Mouse (Mus musculus) limb, embryonic 15.5 days (tissue): ENCODE measurements around the gene Car10. TPM values are rescaled to one million over a fixed set of nuclear protein-coding genes. Genes with fewer than 3 reads are reported as not detected.

Source experiments
- ATAC-seq: fragments of 200-750 bp; cut with Nextera tagmentation; 2 replicates; pipeline ENCODE4 v1.8.0; 2017; ENCODE audit warnings: low read depth, moderate TSS enrichment; ENCODE audit not compliant: insufficient number of reproducible peaks, low FRiP score, low TSS enrichment
- H3K27ac ChIP-seq: fragments of 300-500 bp; sonication (generic); 2 replicates; pipeline ENCODE4 v1.5.1; 2015; ENCODE audit warnings: moderate library complexity, mild to moderate bottlenecking, inconsistent platforms
- H3K27me3 ChIP-seq: fragments of 300-500 bp; sonication (generic); 2 replicates; pipeline ENCODE4 v1.6.1; 2015; ENCODE audit warnings: inconsistent platforms
- H3K36me3 ChIP-seq: fragments of 300-500 bp; sonication (generic); 2 replicates; pipeline ENCODE4 v1.6.1; 2015; ENCODE audit warnings: inconsistent platforms
- H3K4me1 ChIP-seq: fragments of 300-500 bp; sonication (generic); 2 replicates; pipeline ENCODE4 v1.6.1; 2015; ENCODE audit warnings: inconsistent platforms
- H3K4me2 ChIP-seq: fragments of 300-500 bp; sonication (generic); 2 replicates; pipeline ENCODE4 v1.6.1; 2015; ENCODE audit warnings: mild to moderate bottlenecking, inconsistent platforms
- H3K4me3 ChIP-seq: fragments of 300-500 bp; sonication (generic); 2 replicates; pipeline ENCODE4 v1.5.1; 2015; ENCODE audit warnings: mild to moderate bottlenecking, inconsistent platforms
- H3K9ac ChIP-seq: fragments of 300-500 bp; sonication (generic); 2 replicates; pipeline ENCODE4 v1.6.1; 2015; ENCODE audit warnings: inconsistent platforms
- H3K9me3 ChIP-seq: fragments of 300-500 bp; sonication (generic); 2 replicates; pipeline ENCODE4 v1.6.1; 2016; ENCODE audit warnings: inconsistent platforms
- WGBS: fragments of 180-500 bp; shearing (Covaris S2); methylation state at CpG from one replicate; pipeline ENCODE4 v1.1.7; 2015; 5-methylcytosine and 5-hydroxymethylcytosine counted together
- polyA plus RNA-seq: library from polyadenylated mRNA; unstranded; fragments of >200 nt; fragmentation: Nextera tagmentation; extraction: Ambion mirVana; gene quantifications from 2 replicates; pipeline ENCODE4 v1.2.1, GENCODE M21; 2015

Car10 gene
- 0.84 and 1.2 TPM in 2 replicates for polyA plus RNA-seq

DNA sequence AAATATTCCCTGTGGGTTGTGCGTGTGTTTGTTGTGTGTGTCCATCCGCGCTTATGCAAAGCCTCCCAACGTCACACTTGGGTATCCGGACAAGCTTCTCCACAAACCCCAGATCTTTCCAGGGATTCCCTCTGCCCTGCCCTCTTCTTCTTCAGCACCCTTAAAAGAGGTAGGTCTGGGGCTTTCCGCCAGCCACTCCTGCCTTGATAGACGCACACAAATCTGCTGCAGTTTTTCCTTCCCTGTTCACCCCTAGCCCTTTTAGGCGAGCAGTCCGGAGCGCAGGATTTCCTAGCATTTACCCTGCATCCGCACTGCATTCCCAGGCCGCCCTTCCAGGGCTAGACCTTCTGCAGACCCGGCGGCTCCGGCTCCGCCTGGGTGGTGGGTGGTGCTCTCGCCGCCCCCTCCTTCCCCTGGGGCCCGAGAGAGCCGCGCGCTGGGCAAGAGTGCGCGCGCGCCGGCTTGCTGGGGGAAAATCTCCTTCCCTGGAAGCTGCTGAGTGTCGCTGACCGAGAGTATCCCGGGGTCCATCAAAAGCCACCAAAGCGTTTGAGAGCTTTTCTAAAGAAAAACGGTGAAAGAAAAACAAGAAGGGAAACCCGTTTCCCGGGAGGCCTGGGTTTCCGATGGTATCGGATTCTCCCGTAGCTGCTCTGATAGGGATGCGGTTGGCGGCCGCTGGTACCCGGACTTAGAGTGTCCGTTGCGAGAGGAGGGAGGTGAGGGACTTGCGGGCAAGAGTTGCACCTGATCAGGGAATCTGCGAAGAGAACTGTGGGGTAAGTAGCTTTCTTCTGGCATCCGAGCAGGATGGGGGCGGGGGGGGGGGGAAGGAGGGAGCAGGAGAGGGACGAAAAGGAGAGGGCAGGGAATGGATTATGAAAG is at the start of gene Car10:
TSS of gene Car10 (plus strand) at position 88 of the 888 bp plus-strand sequence.
- Histone ChIP-seq H3K36me3 (no peaks in the 10 kb centered on the region), H3K4me3 (peak within 1 kb of the TSS; percentile 38), H3K27ac (no peak within 1 kb of the TSS), H3K9me3 (no peaks in the 10 kb centered on the region), H3K27me3 (peaks cover 61% of the 10 kb centered on the region), H3K9ac (no peak within 1 kb of the TSS), H3K4me2 (peak within 1 kb of the TSS; percentile 71), H3K4me1 (peaks cover 20% of the 10 kb centered on the region)
- under 1% methylated on average over 45 of the region's 48 CpGs for WGBS
- no peak for ATAC-seq

DNA sequence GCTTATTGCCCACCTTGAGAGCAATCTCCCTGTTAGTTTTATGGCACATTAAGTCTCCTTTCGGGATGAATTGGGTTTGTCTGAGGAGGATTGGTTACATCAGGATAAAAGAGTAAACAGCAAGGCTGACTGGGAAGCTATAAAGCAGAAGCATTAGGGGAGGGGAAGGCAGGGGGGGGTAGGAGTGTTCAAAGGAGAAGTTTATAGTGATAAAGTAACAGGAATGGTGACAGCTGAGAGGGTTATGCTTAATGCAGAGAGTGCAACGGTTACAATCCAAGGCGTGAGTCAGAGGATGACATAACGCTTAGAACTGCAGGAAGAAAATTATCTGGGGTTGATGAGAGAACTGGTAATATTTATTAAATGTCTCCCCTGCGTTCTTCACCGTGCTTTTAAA is 32.8 kb upstream of the Car10 start:
- H3K9me3 ChIP-seq: no peaks in the 10 kb centered on the region
- WGBS: 37% methylated on average over 6 of the region's 6 CpGs
- no peak overlapping the region for H3K9ac ChIP-seq
- H3K27me3 ChIP-seq: no peaks in the 10 kb centered on the region
- no peak overlapping the region for H3K4me3 ChIP-seq
- H3K27ac ChIP-seq: no peak overlapping the region
- no peak for ATAC-seq
- H3K4me2 ChIP-seq: no peak overlapping the region
- no peaks in the 10 kb centered on the region for H3K36me3 ChIP-seq
- H3K4me1 ChIP-seq: no peaks in the 10 kb centered on the region

DNA sequence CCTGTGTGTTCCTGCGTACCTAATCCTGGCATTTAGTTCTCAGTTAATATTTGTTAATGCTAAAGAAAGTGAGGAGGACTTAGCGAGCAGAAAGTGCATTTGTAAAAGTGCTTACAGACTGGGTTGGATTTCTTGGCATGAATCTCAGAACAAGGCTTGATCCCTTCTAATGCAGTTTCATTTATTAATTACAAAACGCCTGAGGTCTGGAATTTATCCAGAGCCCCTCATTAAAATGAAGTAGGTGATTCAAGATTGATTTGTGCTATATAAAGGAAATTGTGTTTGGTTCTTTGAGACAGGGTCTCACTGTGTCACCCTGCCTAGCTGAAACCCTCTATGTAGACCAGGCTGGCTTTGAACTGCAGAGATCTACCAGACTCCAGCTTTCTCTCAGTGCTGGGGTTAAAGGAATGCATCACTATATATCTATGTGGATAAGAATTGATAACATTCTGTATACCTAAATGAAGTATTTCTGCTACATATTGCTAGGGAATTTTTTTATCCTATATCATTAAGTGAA is 32.1 kb upstream of the Car10 start:
- Histone ChIP-seq H3K9ac (no peak overlapping the region), H3K9me3 (no peaks in the 10 kb centered on the region), H3K4me1 (no peaks in the 10 kb centered on the region), H3K27me3 (no peaks in the 10 kb centered on the region), H3K4me3 (no peak overlapping the region), H3K27ac (no peak overlapping the region), H3K4me2 (no peak overlapping the region), H3K36me3 (no peaks in the 10 kb centered on the region)
- 58% methylated on average over 3 of the region's 3 CpGs for WGBS
- ATAC-seq: no peak

DNA sequence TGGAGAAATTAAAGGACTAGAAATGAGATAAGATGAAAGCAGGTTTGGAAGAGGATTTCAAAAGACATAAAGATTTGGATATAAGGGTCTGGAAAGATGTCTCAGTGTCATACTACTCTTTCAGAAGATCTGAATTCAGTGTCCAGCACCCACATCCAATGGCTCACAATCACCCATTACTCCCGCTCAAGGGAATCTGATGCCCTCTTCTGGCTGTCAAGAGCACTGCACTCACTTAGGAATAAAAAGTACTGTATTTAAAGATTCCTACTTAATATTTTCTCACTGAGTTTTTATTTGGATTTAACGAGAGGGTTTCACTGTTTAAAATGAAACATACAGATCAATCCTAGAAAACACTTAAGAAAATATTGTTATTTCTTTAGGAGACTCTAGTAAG is 2.2 kb upstream of the Car10 start:
- Histone ChIP-seq H3K9ac (no peak overlapping the region), H3K27ac (no peak overlapping the region), H3K9me3 (no peaks in the 10 kb centered on the region), H3K4me2 (no peak overlapping the region), H3K36me3 (no peaks in the 10 kb centered on the region), H3K27me3 (peaks cover 36% of the 10 kb centered on the region), H3K4me3 (no peak overlapping the region), H3K4me1 (peaks cover 20% of the 10 kb centered on the region)
- ATAC-seq: no peak
- 21% methylated on average over 2 of the region's 2 CpGs for WGBS

DNA sequence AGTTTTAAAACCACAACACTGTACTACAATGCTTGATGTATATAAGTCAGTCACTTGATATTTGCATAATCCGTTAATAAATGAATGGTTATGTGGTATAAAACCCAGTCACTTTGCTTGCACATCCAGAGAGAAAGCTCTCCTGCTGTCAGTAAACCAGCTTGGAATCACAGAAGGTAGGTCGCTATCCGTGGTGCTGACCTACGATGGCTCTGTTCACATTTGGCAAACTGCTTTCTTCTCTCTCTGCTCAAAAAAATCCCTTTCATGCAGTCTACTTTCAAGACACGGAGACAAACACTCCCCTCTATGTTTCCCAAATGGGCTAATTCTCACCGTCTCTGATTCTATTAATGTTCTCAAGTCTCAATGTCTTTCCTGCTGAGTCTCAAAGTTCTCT is 827 bp upstream of the Car10 start:
- H3K27ac ChIP-seq: no peak overlapping the region
- H3K27me3 ChIP-seq: peaks cover 50% of the 10 kb centered on the region
- WGBS: 2% methylated on average over 6 of the region's 6 CpGs
- H3K9me3 ChIP-seq: no peaks in the 10 kb centered on the region
- peaks cover 20% of the 10 kb centered on the region for H3K4me1 ChIP-seq
- H3K4me2 ChIP-seq: no peak overlapping the region
- no peaks in the 10 kb centered on the region for H3K36me3 ChIP-seq
- no peak for ATAC-seq
- no peak overlapping the region for H3K9ac ChIP-seq
- no peak overlapping the region for H3K4me3 ChIP-seq

DNA sequence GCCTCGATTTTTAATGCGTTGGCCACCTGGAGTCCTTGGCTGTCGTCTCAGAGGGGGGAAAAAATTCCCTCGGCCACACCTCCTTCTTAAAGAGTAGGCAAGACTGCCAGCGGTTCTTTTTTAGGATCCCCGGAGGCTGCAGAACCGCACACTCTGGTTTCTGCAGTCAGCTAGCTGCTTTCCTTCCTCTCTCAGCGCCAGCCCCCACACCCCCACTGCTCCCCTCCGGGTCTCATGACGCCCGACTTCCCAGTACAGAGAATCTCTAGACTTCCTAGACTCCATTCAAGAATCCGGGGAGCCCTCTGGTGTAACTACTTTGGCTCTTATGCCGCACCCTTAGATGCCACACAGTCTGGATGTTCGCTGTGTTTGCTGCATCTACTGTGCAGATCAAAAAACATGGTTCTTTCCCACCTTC is 387 bp upstream of the Car10 start:
- ATAC-seq: no peak
- Histone ChIP-seq H3K4me2 (no peak overlapping the region), H3K27me3 (peaks cover 54% of the 10 kb centered on the region), H3K36me3 (no peaks in the 10 kb centered on the region), H3K4me3 (no peak overlapping the region), H3K4me1 (peaks cover 20% of the 10 kb centered on the region), H3K9me3 (no peaks in the 10 kb centered on the region), H3K27ac (no peak overlapping the region), H3K9ac (no peak overlapping the region)
- WGBS: 3% methylated on average over 14 of the region's 14 CpGs

DNA sequence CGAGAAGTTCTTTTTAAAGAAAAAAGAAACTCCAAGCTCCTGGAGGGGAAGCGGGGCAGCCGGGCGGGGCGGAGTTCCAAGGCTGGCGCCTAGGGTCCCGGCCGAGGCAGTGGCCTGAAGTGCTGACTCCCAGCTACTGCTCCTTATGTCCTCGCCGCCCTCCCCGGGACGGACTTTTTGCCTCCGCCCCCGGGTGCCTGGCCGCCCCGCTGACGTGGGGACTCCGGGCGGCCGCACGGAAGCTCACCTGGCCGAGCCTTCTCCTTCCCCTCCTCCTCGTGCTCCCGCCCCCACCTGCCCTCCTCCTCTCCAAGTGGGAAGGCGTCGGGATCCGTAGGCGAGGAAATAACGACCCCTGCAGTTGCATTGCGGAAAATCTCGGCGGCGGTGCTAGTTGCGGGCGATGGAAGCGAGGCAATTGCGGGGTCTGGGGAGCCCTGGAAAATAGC is 1.1 kb downstream of the Car10 start:
- H3K36me3 ChIP-seq: no peaks in the 10 kb centered on the region
- peak overlapping the region; percentile 71 for H3K4me2 ChIP-seq
- no peak overlapping the region for H3K9ac ChIP-seq
- peak overlapping the region; percentile 38 for H3K4me3 ChIP-seq
- H3K27me3 ChIP-seq: peaks cover 64% of the 10 kb centered on the region
- under 1% methylated on average over 37 of the region's 37 CpGs for WGBS
- H3K27ac ChIP-seq: no peak overlapping the region
- no peak for ATAC-seq
- no peaks in the 10 kb centered on the region for H3K9me3 ChIP-seq
- peaks cover 20% of the 10 kb centered on the region for H3K4me1 ChIP-seq

DNA sequence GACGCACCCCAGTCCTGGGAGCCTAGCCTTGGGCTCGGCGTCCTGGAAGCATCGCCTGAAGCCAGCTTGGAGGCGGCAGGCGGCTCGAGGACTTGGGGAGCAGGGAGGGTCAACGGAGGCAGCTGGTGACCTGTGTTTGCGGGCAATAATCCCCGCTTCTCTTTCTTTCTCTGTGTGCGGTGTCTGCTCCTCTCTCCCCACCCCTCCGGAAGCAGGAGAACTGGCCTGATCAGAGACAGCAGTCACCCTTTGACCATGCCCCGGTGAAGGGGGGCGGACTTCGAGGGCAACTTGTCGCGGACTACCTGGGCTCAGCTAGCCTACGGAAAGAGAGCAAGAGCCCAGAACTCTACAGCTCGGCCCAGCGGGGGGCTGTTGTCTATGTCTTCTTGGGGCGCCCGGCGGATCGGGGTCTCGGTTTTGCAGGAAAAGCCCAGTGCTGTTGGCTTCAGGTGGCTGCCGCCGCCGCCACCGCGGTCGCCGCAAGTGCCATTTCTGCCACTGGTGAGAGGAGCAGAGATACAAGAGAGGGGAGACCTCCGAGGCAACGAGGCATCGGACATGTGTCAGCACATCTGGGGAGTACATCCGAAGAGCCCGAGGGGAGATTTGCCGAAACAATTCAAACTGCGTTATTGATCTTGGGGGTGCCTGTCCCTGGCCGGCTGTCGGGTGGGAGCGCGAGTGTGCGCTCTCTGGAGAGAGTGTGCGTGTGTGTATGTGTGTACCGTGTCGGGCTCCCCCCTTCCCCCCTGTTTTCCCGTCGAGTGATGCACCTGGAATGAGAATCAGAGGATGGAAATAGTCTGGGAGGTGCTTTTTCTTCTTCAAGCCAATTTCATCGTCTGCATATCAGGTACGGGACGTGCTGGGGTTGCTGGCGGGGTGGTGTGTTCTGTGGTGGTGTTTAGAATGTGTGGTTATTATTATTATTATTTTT is 1.9 kb downstream of the Car10 start:
- Histone ChIP-seq H3K9ac (no peak overlapping the region), H3K27me3 (peaks cover 64% of the 10 kb centered on the region), H3K4me1 (peaks cover 20% of the 10 kb centered on the region), H3K9me3 (no peaks in the 10 kb centered on the region), H3K27ac (no peak overlapping the region), H3K36me3 (no peaks in the 10 kb centered on the region), H3K4me3 (peak overlapping the region; percentile 38), H3K4me2 (peak overlapping the region; percentile 71)
- ATAC-seq: no peak
- 2% methylated on average over 53 of the region's 53 CpGs for WGBS

DNA sequence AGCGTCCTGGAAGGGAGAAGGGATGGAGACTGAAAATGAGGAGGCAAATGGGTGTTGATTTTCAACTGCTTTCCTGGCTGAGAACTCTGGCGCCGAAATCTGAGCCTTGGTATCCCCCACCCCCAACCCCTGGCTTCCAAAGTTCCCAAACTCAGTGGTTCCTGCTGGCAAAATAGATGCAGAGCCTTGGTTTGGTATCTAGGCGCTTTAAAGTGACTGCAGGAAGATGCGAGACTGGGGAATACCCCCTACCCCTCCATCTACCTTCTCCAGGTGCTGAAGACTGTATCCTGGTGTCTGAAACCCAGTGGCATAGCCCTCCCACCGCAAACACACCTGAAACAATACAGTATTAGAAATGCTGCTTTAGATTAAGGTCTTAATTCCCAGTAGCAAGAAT is 2.8 kb downstream of the Car10 start:
- 1% methylated on average over 6 of the region's 6 CpGs for WGBS
- peaks cover 20% of the 10 kb centered on the region for H3K4me1 ChIP-seq
- peaks cover 64% of the 10 kb centered on the region for H3K27me3 ChIP-seq
- H3K36me3 ChIP-seq: no peaks in the 10 kb centered on the region
- H3K9me3 ChIP-seq: no peaks in the 10 kb centered on the region
- no peak overlapping the region for H3K4me2 ChIP-seq
- H3K9ac ChIP-seq: no peak overlapping the region
- ATAC-seq: no peak
- H3K27ac ChIP-seq: no peak overlapping the region
- no peak overlapping the region for H3K4me3 ChIP-seq

DNA sequence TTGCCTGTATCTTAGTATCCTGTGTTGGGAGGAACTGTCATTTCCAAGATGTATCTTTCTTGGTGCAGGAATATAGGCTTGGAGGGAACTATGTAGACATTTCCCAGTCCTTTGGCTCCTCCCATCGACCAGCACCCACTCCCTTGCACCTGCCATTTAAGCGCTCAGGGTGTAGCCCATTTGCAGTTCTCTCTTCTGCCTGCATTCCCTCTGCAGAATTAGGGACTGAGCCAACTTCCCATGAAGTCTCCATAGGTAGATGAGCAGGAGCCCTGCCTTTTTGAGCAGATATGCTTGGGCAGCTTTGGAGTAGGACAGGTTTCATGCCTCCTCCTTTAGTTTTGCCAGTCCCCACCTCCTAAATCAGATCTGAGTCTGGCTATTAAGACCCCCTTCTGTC is 3.3 kb downstream of the Car10 start:
- Histone ChIP-seq H3K9ac (no peak overlapping the region), H3K4me2 (no peak overlapping the region), H3K27ac (no peak overlapping the region), H3K27me3 (peaks cover 64% of the 10 kb centered on the region), H3K36me3 (no peaks in the 10 kb centered on the region), H3K4me3 (no peak overlapping the region), H3K4me1 (peaks cover 20% of the 10 kb centered on the region), H3K9me3 (no peaks in the 10 kb centered on the region)
- WGBS: 10% methylated on average over 2 of the region's 2 CpGs
- no peak for ATAC-seq

DNA sequence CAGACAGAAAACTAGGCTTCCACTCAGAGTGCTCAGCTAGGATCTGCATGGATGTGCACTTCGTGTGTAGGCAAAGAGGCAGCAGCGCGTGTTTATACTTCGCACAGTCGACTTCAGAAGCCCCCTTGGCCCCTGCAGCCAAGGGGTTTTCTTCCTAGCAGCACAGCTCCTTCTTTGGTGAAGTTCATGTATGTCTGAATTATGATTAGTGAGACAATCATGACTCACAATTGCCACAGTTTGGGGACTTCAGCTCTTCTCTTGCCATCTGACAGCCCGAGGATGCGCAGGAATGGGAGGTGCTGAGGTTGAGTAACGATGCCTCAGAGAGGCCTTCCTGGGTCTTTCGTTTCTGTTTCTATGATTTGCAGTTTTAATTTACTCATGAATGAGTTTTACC is 4.5 kb downstream of the Car10 start:
- peaks cover 61% of the 10 kb centered on the region for H3K27me3 ChIP-seq
- WGBS: 82% methylated on average over 9 of the region's 9 CpGs

More for the DNA sequence above, 4.5 kb downstream of the Car10 start:
- H3K9ac ChIP-seq: no peak overlapping the region
- no peak overlapping the region for H3K4me3 ChIP-seq
- no peak overlapping the region for H3K27ac ChIP-seq
- no peak for ATAC-seq
- H3K4me2 ChIP-seq: no peak overlapping the region
- no peaks in the 10 kb centered on the region for H3K9me3 ChIP-seq
- H3K36me3 ChIP-seq: no peaks in the 10 kb centered on the region
- H3K4me1 ChIP-seq: peaks cover 20% of the 10 kb centered on the region
